Mouse (Mus musculus) brain, embryonic 14.5 days (tissue): ENCODE data around the gene Egfl7.

Experiments used
- CTCF ChIP-seq: fragments of 200-500 bp; IDR thresholded peaks from 2 replicates; pipeline ENCODE4 v1.5.1; 2012; ENCODE audit warnings: inconsistent platforms, mild to moderate bottlenecking, moderate library complexity, borderline replicate concordance; ENCODE audit not compliant: insufficient read depth, insufficient read length; ENCODE audit errors: extremely low read depth
- POLR2A ChIP-seq: fragments of 200-500 bp; IDR thresholded peaks from 2 replicates; pipeline ENCODE4 v1.6.1; 2012; ENCODE audit warnings: mild to moderate bottlenecking, inconsistent platforms, borderline replicate concordance; ENCODE audit not compliant: poor library complexity, insufficient read depth, insufficient read length, severe bottlenecking; ENCODE audit errors: extremely low read depth

DNA sequence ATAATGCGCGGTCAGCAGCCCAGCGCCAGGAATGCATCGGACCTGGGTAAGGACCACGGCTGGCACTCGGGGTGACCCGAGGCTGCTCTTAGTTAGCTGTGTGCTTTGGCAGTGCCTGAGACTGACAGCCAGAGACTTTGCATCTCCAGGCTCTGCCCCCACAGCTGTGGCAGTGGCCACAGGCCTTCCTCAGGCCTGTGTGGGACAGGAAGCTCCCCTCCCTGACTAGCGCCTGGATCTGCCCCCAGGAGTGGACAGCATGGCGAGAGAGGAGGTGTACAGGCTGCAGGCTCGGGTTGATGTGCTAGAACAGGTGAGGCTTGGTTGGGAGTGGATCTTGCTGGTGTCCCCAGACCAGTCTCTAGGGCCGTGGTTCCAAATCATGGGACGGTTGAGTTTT, 11.6 kb downstream of the Egfl7 start:
- TF ChIP-seq CTCF, result no peak
- no peak for TF ChIP-seq POLR2A
